Mouse (Mus musculus): ENCODE measurements around the gene Cd53. TPM values are rescaled to one million over a fixed set of nuclear protein-coding genes. Genes with fewer than 3 reads are reported as not detected.

The Cd53 gene
- 70.7 and 101 TPM in 2 replicates for polyA plus RNA-seq (2015; fragmentation: Nextera tagmentation; extraction: Ambion mirVana)

GRCm38 (mm10) chr3:106789930-106790329 lies at the start of gene Cd53:
Gene Cd53, minus strand, starts transcription at chr3:106790149.

GRCm38 (mm10) chr3:106826187-106826586 lies 36.2 kb upstream of the Cd53 start, which contains the start of gene Olfr266:
Gene Olfr266, minus strand, starts transcription at chr3:106826287.

Other genes with a start within 250 kb of the Cd53 start
- 29.8 and 39.8 TPM in 2 replicates for gene Dram2, start 242.4 kb downstream of the Cd53 start, polyA plus RNA-seq (2015; fragmentation: Nextera tagmentation; extraction: Ambion mirVana)
- gene Cept1, start 242.3 kb downstream of the Cd53 start, polyA plus RNA-seq (2015; fragmentation: Nextera tagmentation; extraction: Ambion mirVana), result 21.2 and 25.8 TPM in 2 replicates
- gene Lrif1, start 105.2 kb downstream of the Cd53 start, polyA plus RNA-seq (2015; fragmentation: Nextera tagmentation; extraction: Ambion mirVana), result 11.8 and 14.5 TPM in 2 replicates
- gene Olfr266, start 36.1 kb upstream of the Cd53 start, polyA plus RNA-seq (2015; fragmentation: Nextera tagmentation; extraction: Ambion mirVana), result not detected in 2 replicates
- gene Kcna3, start 246.0 kb upstream of the Cd53 start, polyA plus RNA-seq (2015; fragmentation: Nextera tagmentation; extraction: Ambion mirVana), result 0.82 and 1.2 TPM in 2 replicates